Mouse (Mus musculus) testis, adult 2 months (tissue): ENCODE measurements around the gene Lrrc45. TPM values are rescaled to one million over a fixed set of nuclear protein-coding genes. Genes with fewer than 3 reads are reported as not detected.
"Not testable (repeated sequence)": the region's sequence is repeated elsewhere in the genome, so short reads cannot be mapped to it uniquely, and the experiment has no call there.

Experiments used
- H3K27ac ChIP-seq: fragments of 200-500 bp; 2 replicates; pipeline ENCODE4 v1.5.1; 2012; ENCODE audit warnings: low read depth, low read length; ENCODE audit not compliant: control insufficient read depth, insufficient read depth
- H3K27me3 ChIP-seq: fragments of 200-500 bp; 2 replicates; pipeline ENCODE4 v1.6.1; 2012; ENCODE audit warnings: mild to moderate bottlenecking, low read length, moderate library complexity; ENCODE audit not compliant: control insufficient read depth, insufficient read depth
- H3K36me3 ChIP-seq: fragments of 200-500 bp; 2 replicates; pipeline ENCODE4 v1.6.1; 2012; ENCODE audit warnings: mild to moderate bottlenecking, low read length; ENCODE audit not compliant: control insufficient read depth, insufficient read depth
- H3K4me1 ChIP-seq: fragments of 200-500 bp; 2 replicates; pipeline ENCODE4 v1.6.1; 2012; ENCODE audit warnings: low read length; ENCODE audit not compliant: control insufficient read depth, insufficient read depth
- H3K4me3 ChIP-seq: fragments of 200-500 bp; 2 replicates; pipeline ENCODE4 v1.5.1; 2012; ENCODE audit warnings: low read depth, mild to moderate bottlenecking, low read length, moderate library complexity, mixed read lengths; ENCODE audit not compliant: control insufficient read depth
- CTCF ChIP-seq: fragments of 200-500 bp; IDR thresholded peaks from 2 replicates; pipeline ENCODE4 v1.5.1; 2012; ENCODE audit warnings: low read depth, mild to moderate bottlenecking, inconsistent platforms, low read length, moderate library complexity; ENCODE audit not compliant: control insufficient read depth, insufficient read depth, insufficient replicate concordance
- POLR2A ChIP-seq: fragments of 200-500 bp; IDR thresholded peaks from 2 replicates; pipeline ENCODE4 v1.6.1; 2012; ENCODE audit warnings: low read depth, mild to moderate bottlenecking, inconsistent platforms, low read length, moderate library complexity; ENCODE audit not compliant: control insufficient read depth
- polyA plus RNA-seq: library from polyadenylated mRNA; depleted of rRNA; stranded (reverse); fragments of >200 nt; gene quantifications from 2 replicates; pipeline ENCODE4 v1.2.3, GENCODE M21; 2012

The Lrrc45 gene
- polyA plus RNA-seq, 1 experiment, result 10.7 TPM

GRCm38 (mm10) chr11:120740981-120741380 is 27.3 kb downstream of the Lrrc45 start:
- TF ChIP-seq CTCF (no peak), POLR2A (no peak)
- Histone ChIP-seq H3K4me1 (no peaks in the 10 kb centered on the region), H3K27me3 (no peaks in the 10 kb centered on the region), H3K27ac (no peak overlapping the region), H3K36me3 (no peaks in the 10 kb centered on the region), H3K4me3 (no peak overlapping the region)

- Histone ChIP-seq H3K4me3 (no peak overlapping the region), H3K4me1 (no peaks in the 10 kb centered on the region), H3K36me3 (no peaks in the 10 kb centered on the region), H3K27me3 (no peaks in the 10 kb centered on the region), H3K27ac (no peak overlapping the region)
- TF ChIP-seq POLR2A (no peak), CTCF (no peak)
These were observed 30.5 kb downstream of the Lrrc45 start for GRCm38 (mm10) chr11:120744121-120744701.

DNA sequence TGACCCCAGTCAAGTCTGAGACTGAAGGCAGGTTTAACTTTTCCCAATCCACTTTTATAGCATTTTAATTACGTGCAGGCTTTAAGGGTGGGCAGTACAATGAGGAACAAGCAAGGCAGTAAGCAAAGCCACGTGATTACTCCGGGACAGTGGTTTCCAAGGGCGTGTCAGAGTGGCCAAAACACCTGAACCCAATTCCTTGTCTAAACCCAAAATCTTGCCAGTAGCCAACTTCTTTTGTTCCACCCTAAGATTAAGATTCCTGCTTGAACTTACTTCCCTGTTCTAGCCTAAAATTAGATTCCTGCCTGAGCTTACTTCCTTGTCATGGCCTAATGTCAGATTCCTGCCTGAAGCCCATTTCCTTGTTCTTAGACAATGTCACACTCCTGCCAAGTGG is 34.2 kb downstream of the Lrrc45 start:
- no peak for TF ChIP-seq POLR2A
- TF ChIP-seq CTCF, result no peak
- no peaks in the 10 kb centered on the region for H3K36me3 ChIP-seq
- peaks cover 5% of the 10 kb centered on the region for H3K4me1 ChIP-seq
- H3K27me3 ChIP-seq, result no peaks in the 10 kb centered on the region
- H3K4me3 ChIP-seq, result no peak overlapping the region
- H3K27ac ChIP-seq, result no peak overlapping the region

- no peaks in the 10 kb centered on the region for H3K36me3 ChIP-seq
These were observed 35.7 kb downstream of the Lrrc45 start for GRCm38 (mm10) chr11:120749430-120749829.

DNA sequence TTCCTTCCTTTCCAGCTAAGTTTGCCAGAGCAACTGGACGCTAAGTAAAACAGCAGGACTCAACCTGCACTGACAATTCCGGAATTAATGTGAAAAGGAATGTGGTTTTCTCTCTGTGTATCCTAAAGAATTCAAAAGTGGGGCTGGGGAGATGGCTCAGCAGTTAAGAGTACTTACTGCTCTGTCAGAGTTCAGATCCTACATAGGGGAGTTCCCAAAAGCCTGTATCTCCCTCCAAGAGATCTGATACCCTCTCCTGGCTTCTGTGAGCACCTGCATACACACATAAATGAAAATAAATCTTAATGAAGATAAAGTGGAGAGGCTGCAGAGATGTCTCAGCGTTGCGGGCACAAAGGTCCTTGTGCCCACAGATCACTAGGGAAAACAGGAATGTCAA is 37.9 kb downstream of the Lrrc45 start:
- H3K4me3 ChIP-seq, result no peak overlapping the region
- H3K27me3 ChIP-seq, result no peaks in the 10 kb centered on the region
- no peak overlapping the region for H3K27ac ChIP-seq
- TF ChIP-seq POLR2A, result no peak
- H3K4me1 ChIP-seq, result peaks cover 5% of the 10 kb centered on the region
- H3K36me3 ChIP-seq, result no peaks in the 10 kb centered on the region

More at GRCm38 (mm10) chr11:120749430-120749829, 35.7 kb downstream of the Lrrc45 start:
- Histone ChIP-seq H3K27me3 (no peaks in the 10 kb centered on the region), H3K4me3 (no peak overlapping the region), H3K27ac (no peak overlapping the region), H3K4me1 (peaks cover 5% of the 10 kb centered on the region)
- TF ChIP-seq POLR2A (no peak), CTCF (peak; percentile 53; the same call in 1 of the 2 replicates)

DNA sequence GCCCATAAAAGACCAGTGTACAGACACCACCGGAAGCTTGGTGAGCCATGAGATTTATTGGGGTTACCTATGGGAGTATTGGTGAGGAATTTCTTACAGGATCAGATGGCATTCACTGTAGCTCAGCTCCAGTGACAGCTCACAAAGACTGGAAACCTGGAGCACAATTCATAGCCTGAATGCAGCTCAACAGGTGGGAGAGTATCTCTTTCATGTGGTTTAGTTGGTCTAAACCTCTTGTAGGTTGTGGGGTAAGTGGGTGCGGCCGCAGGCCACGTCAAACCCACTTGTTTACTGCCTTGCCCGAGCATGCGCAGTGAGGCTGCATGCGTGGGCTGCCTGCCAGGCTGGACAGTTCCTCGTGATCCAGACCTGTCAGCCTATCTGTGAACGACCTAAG is 46.5 kb downstream of the Lrrc45 start:
- Histone ChIP-seq H3K4me3 (no peak overlapping the region), H3K27me3 (no peaks in the 10 kb centered on the region), H3K27ac (no peak overlapping the region), H3K4me1 (peaks cover 3% of the 10 kb centered on the region), H3K36me3 (no peaks in the 10 kb centered on the region)
- TF ChIP-seq CTCF (no peak), POLR2A (no peak)

GRCm38 (mm10) chr11:120761811-120762671 is 48.3 kb downstream of the Lrrc45 start:
- TF ChIP-seq POLR2A (no peak), CTCF (no peak)
- Histone ChIP-seq H3K4me1 (peaks cover 3% of the 10 kb centered on the region), H3K4me3 (peak overlapping the region; percentile 73), H3K27ac (no peak overlapping the region), H3K27me3 (no peaks in the 10 kb centered on the region), H3K36me3 (no peaks in the 10 kb centered on the region)

DNA sequence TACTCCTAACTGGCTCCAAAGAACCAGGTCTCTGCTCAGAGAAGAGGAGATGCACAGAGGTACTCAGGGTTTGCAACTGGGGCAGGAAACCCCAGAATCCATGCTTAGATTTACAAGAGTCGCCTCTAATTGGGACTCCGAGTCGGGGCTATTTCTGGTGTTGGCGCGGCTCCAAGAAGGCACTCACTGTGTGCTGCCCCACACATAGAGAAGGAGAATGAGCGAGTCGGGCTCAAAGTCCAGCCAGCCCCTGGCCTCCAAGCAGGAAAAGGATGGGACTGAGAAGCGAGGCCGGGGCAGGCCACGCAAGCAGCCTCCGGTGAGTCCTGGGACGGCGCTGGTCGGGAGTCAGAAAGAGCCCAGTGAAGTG is 48.9 kb downstream of the Lrrc45 start, which contains the start of gene Hmga1b:
Gene Hmga1b (plus strand): TSS at position 123 of the 370 bp plus-strand sequence.
- not testable (repeated sequence) for H3K36me3 ChIP-seq, H3K27me3 ChIP-seq, H3K27ac ChIP-seq, H3K4me1 ChIP-seq
- peak within 1 kb of the TSS; percentile 73 for H3K4me3 ChIP-seq

- peak overlapping the region; percentile 73 for H3K4me3 ChIP-seq
- H3K4me1 ChIP-seq, result not testable (repeated sequence)
These were observed 49.6 kb downstream of the Lrrc45 start for GRCm38 (mm10) chr11:120763121-120763999.

DNA sequence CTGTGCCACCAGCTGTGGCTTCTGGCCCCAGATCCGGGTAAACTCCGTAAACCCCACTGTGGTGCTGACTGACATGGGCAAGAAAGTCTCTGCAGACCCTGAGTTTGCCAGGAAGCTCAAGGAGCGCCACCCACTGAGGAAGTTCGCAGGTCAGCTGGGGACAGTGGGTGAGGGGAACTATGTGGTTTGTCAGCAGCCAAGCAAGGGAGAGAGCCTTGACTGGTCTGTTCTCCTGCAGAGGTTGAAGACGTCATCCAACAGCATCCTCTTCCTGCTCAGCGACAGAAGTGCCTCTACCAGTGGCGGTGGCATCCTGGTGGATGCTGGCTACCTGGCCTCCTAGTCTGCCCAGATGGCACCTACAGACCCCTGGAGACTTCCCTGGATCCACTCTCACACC is 53.3 kb downstream of the Lrrc45 start:
- not testable (repeated sequence) for H3K27me3 ChIP-seq, H3K36me3 ChIP-seq, H3K4me1 ChIP-seq, H3K4me3 ChIP-seq, H3K27ac ChIP-seq

More at GRCm38 (mm10) chr11:120763121-120763999, 49.6 kb downstream of the Lrrc45 start:
- not testable (repeated sequence) for H3K27ac ChIP-seq, H3K27me3 ChIP-seq, H3K36me3 ChIP-seq
